Mouse (Mus musculus): Measurements from ENCODE around the gene Psmb8. TPM values are rescaled to one million over a fixed set of nuclear protein-coding genes. Genes with fewer than 3 reads are reported as not detected.
A peak's percentile ranks its signal among the peaks of the same experiment; 100 is the strongest.

The Psmb8 gene
- polyA plus RNA-seq, 1 experiment: 705 TPM

- TF ChIP-seq POLR2A (IDR thresholded peaks at IDR 0.05; ENCODE audit: control insufficient read depth, extremely low read depth, insufficient read depth, low read length, poor library complexity) (no peak; the same call in 1 of the 2 replicates), CTCF (IDR thresholded peaks at IDR 0.05; ENCODE audit: borderline replicate concordance, control insufficient read depth, extremely low read depth, insufficient read depth, low read length, poor library complexity) (no peak)
- Histone ChIP-seq H3K27me3 (ENCODE audit: control insufficient read depth, insufficient read depth, low read length) (no peaks in the 10 kb centered on the region), H3K4me3 (ENCODE audit: control insufficient read depth, insufficient read depth, low read length) (peak overlapping the region; percentile 95), H3K36me3 (ENCODE audit: control insufficient read depth, insufficient read depth, low read length) (peaks cover 12% of the 10 kb centered on the region), H3K4me1 (replicated peaks; ENCODE audit: control insufficient read depth, insufficient read depth, low read length) (peaks cover 39% of the 10 kb centered on the region), H3K27ac (ENCODE audit: control insufficient read depth, insufficient read depth, low read length) (peak overlapping the region; percentile 99)
- WGBS: under 1% methylated on average over 11 of the region's 11 CpGs
- no peak for DNase-seq
Observed at GRCm38 (mm10) chr17:34198521-34198912, 996 bp downstream of the Psmb8 start.

- TF ChIP-seq POLR2A (IDR thresholded peaks at IDR 0.05; ENCODE audit: control insufficient read depth, extremely low read depth, insufficient read depth, low read length, poor library complexity) (no peak), CTCF (IDR thresholded peaks at IDR 0.05; ENCODE audit: borderline replicate concordance, control insufficient read depth, extremely low read depth, insufficient read depth, low read length, poor library complexity) (no peak)
- H3K4me1 ChIP-seq (replicated peaks; ENCODE audit: control insufficient read depth, insufficient read depth, low read length): peaks cover 43% of the 10 kb centered on the region
- no peaks in the 10 kb centered on the region for H3K27me3 ChIP-seq (ENCODE audit: control insufficient read depth, insufficient read depth, low read length)
- peaks cover 7% of the 10 kb centered on the region; the same call in 1 of the 2 replicates for H3K36me3 ChIP-seq (ENCODE audit: control insufficient read depth, insufficient read depth, low read length)
- no peak for DNase-seq
- H3K27ac ChIP-seq (ENCODE audit: control insufficient read depth, insufficient read depth, low read length): peak overlapping the region; percentile 99
- peak overlapping the region; percentile 95 for H3K4me3 ChIP-seq (ENCODE audit: control insufficient read depth, insufficient read depth, low read length)
- 20% methylated on average over 12 of the region's 12 CpGs for WGBS
Observed at GRCm38 (mm10) chr17:34199050-34199619, 1.6 kb downstream of the Psmb8 start.

- no peak for DNase-seq
- H3K36me3 ChIP-seq (ENCODE audit: control insufficient read depth, insufficient read depth, low read length): peaks cover 3% of the 10 kb centered on the region; the same call in 1 of the 2 replicates
- 0 out of 2 replicates have a peak overlapping the region, but pooled peaks have one; percentile 6 for H3K27ac ChIP-seq (ENCODE audit: control insufficient read depth, insufficient read depth, low read length)
- peaks cover 38% of the 10 kb centered on the region for H3K4me1 ChIP-seq (replicated peaks; ENCODE audit: control insufficient read depth, insufficient read depth, low read length)
- TF ChIP-seq CTCF (IDR thresholded peaks at IDR 0.05; ENCODE audit: borderline replicate concordance, control insufficient read depth, extremely low read depth, insufficient read depth, low read length, poor library complexity) (no peak), POLR2A (IDR thresholded peaks at IDR 0.05; ENCODE audit: control insufficient read depth, extremely low read depth, insufficient read depth, low read length, poor library complexity) (no peak)
- peak overlapping the region; percentile 18 for H3K4me3 ChIP-seq (ENCODE audit: control insufficient read depth, insufficient read depth, low read length)
- WGBS: 84% methylated on average over 10 of the region's 10 CpGs
- H3K27me3 ChIP-seq (ENCODE audit: control insufficient read depth, insufficient read depth, low read length): no peaks in the 10 kb centered on the region
Observed at GRCm38 (mm10) chr17:34200047-34200446, 2.5 kb downstream of the Psmb8 start.

- H3K27ac ChIP-seq (ENCODE audit: control insufficient read depth, insufficient read depth, low read length): peak overlapping the region; percentile 87
- 0 out of 2 replicates have a peak, but pooled peaks cover 3% of the 10 kb centered on the region for H3K36me3 ChIP-seq (ENCODE audit: control insufficient read depth, insufficient read depth, low read length)
- H3K4me1 ChIP-seq (replicated peaks; ENCODE audit: control insufficient read depth, insufficient read depth, low read length): peaks cover 42% of the 10 kb centered on the region
- H3K27me3 ChIP-seq (ENCODE audit: control insufficient read depth, insufficient read depth, low read length): no peaks in the 10 kb centered on the region
- TF ChIP-seq CTCF (IDR thresholded peaks at IDR 0.05; ENCODE audit: borderline replicate concordance, control insufficient read depth, extremely low read depth, insufficient read depth, low read length, poor library complexity) (no peak), POLR2A (IDR thresholded peaks at IDR 0.05; ENCODE audit: control insufficient read depth, extremely low read depth, insufficient read depth, low read length, poor library complexity) (no peak)
- H3K4me3 ChIP-seq (ENCODE audit: control insufficient read depth, insufficient read depth, low read length): peak overlapping the region; percentile 18
- 40% methylated on average over 16 of the region's 16 CpGs for WGBS
- no peak for DNase-seq
Observed at GRCm38 (mm10) chr17:34200772-34201505, 3.4 kb downstream of the Psmb8 start.

GRCm38 (mm10) chr17:34201506-34202055 lies 4.1 kb downstream of the Psmb8 start:
- Histone ChIP-seq H3K4me1 (replicated peaks; ENCODE audit: control insufficient read depth, insufficient read depth, low read length) (peaks cover 41% of the 10 kb centered on the region), H3K27ac (ENCODE audit: control insufficient read depth, insufficient read depth, low read length) (peak overlapping the region; percentile 87), H3K36me3 (ENCODE audit: control insufficient read depth, insufficient read depth, low read length) (0 out of 2 replicates have a peak, but pooled peaks cover 3% of the 10 kb centered on the region), H3K27me3 (ENCODE audit: control insufficient read depth, insufficient read depth, low read length) (no peaks in the 10 kb centered on the region), H3K4me3 (ENCODE audit: control insufficient read depth, insufficient read depth, low read length) (no peak overlapping the region)
- TF ChIP-seq POLR2A (IDR thresholded peaks at IDR 0.05; ENCODE audit: control insufficient read depth, extremely low read depth, insufficient read depth, low read length, poor library complexity) (no peak), CTCF (IDR thresholded peaks at IDR 0.05; ENCODE audit: borderline replicate concordance, control insufficient read depth, extremely low read depth, insufficient read depth, low read length, poor library complexity) (no peak)
- 36% methylated on average over 7 of the region's 7 CpGs for WGBS
- DNase-seq: no peak

- 93% methylated on average over 4 of the region's 4 CpGs for WGBS
- TF ChIP-seq POLR2A (IDR thresholded peaks at IDR 0.05; ENCODE audit: control insufficient read depth, extremely low read depth, insufficient read depth, low read length, poor library complexity): no peak
- TF ChIP-seq CTCF (IDR thresholded peaks at IDR 0.05; ENCODE audit: borderline replicate concordance, control insufficient read depth, extremely low read depth, insufficient read depth, low read length, poor library complexity): no peak
- no peak for DNase-seq
- Histone ChIP-seq H3K36me3 (ENCODE audit: control insufficient read depth, insufficient read depth, low read length) (0 out of 2 replicates have a peak, but pooled peaks cover 3% of the 10 kb centered on the region), H3K4me1 (replicated peaks; ENCODE audit: control insufficient read depth, insufficient read depth, low read length) (peaks cover 47% of the 10 kb centered on the region), H3K27ac (ENCODE audit: control insufficient read depth, insufficient read depth, low read length) (no peak overlapping the region), H3K27me3 (ENCODE audit: control insufficient read depth, insufficient read depth, low read length) (no peaks in the 10 kb centered on the region), H3K4me3 (ENCODE audit: control insufficient read depth, insufficient read depth, low read length) (no peak overlapping the region)
Observed at GRCm38 (mm10) chr17:34202760-34203442, 5.4 kb downstream of the Psmb8 start.

Data from thymus, adult 2 months (tissue).